Mouse (Mus musculus): ENCODE data around the gene Vat1l. TPM values are rescaled to one million over a fixed set of nuclear protein-coding genes. Genes with fewer than 3 reads are reported as not detected.

Vat1l gene
- polyA plus RNA-seq, 1 experiment = 0.86 TPM

- DNase-seq (ENCODE audit: low read depth) = no peak
Observed at GRCm38 (mm10) chr8:114295749-114296067, 90.3 kb downstream of the Vat1l start.

GRCm38 (mm10) chr8:114298253-114298652, 92.8 kb downstream of the Vat1l start:
- no peak for DNase-seq (ENCODE audit: low read depth)

DNA sequence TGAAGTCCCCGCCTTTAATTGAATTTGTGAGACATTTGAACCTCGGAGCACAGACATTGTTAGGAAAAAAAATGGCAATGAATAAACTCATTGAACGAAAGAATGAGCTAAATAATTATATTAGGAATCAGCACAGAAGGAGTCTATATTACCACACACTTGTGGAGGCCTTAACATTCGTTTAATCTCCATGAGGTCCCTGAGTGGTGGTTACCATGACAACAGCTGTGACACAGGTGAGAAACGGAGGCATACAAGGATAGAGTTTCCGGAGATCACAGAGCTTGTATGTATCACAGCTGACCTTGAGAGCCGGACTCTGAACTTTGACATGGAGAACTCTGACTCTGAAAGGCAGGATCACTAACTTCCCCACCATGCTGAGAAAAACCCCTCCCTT, 94.7 kb downstream of the Vat1l start:
- DNase-seq (ENCODE audit: low read depth) = no peak

DNA sequence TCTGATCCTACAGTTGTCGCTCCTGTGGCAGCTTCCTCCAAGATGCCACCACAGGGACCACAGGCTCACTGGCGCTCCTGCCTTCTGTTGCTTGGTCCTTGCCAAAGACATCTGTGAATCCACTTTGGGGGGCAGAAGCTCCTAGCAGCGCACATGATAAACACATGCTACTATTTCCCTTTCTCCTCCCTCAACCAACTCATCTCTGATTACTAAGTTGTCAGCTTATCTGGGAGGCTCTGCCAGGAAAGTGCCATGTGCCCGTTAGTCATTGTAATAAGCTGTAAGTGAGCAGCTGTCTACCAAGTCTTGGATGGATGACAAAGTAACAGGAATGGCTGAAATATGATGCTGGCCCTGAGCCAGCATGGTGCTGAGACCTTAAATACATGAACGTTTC, 100.9 kb downstream of the Vat1l start:
- no peak for DNase-seq (ENCODE audit: low read depth)

DNA sequence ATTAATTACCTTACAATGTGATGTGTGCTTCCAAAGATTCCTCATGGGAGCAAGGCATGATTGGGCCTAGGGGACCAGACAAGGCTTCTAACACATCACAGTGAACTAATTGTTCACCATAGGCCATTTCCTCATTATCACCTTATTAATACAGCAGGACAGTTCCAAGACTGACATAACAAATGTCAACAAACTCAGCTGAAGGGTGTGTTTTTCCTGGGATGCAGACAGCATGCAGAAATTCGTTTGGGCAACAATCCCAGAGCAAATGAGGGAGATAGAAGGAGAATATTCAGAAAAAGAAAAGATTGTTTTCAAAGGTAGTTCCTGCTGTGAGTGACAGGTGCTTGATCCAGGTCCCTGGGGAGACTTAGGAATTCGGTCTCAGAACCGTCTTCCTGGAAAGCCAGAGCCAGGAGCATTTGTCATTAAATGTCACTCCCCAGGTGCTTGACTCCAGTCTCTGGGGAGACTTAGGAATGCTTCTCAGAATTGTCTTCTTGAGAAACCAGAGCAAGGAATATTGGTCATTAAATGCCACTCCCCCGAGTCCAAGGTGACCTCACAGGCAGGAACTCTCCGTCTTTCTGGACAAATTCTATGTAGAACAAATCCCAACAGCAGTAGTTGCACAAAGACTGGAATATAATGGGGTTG, 109.4 kb downstream of the Vat1l start:
- DNase-seq (ENCODE audit: low read depth) = no peak

DNA sequence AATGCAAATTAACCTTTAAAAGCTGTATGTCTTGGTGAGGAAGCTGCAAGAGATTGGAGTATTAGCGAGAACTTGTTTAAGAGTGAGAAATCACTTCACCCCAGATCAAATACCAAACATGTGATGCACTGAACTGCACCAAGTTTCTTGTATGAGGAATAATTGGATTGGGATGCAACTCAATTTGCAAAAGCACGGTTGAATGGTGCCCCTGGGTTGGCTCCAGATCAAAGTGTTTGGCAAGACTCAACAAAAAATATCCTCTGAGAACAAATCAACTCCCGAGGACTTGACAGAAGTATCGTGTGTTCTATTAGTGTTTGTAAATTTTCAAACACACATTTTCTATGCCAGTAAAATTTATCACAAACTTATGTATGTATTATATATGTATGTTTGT, 112.7 kb downstream of the Vat1l start:
- no peak for DNase-seq (ENCODE audit: low read depth)

DNA sequence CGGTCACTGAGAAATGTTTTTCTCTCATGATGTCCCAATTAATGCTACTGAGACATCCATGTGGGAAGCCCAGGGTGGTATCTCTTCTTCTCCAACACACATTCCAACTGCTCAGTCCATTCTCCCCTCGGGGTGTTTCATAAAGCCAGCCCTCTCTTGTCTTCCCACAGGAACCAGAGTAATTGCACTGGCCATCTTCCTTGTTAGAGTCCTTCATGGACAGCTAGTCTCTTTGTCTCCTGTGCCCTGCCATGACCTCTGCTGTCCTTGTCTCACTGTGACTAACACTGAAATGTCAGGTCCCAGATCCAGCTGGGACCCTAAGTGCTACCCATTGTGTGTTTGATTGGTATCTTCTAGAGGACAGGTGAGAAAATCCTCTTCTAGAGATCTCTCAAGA, 116.7 kb downstream of the Vat1l start:
- DNase-seq (ENCODE audit: low read depth) = no peak

- DNase-seq (ENCODE audit: low read depth) = no peak
Observed at GRCm38 (mm10) chr8:114331928-114332327, 126.5 kb downstream of the Vat1l start.

DNA sequence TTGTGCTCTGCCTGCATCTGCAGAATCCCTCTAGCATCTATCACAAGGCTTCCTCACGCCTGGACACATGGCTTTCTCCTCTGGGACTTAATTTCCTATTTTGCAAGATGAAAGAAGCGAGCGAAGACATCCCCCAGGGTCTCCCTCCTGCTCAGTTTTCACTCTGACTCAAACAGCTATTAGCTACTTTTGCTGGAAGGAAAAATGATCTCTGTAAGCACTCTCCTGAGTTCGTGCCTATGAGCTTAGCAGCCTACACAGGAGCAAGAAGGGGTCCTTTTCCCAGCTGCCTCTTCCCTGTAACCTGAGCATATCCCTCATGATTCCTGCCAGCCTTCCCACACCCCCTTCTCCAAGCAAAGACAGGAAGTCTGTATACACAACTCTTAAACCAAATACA, 127.5 kb downstream of the Vat1l start:
- DNase-seq (ENCODE audit: low read depth) = no peak

GRCm38 (mm10) chr8:114335721-114336120, 130.3 kb downstream of the Vat1l start:
- no peak for DNase-seq (ENCODE audit: low read depth)

DNA sequence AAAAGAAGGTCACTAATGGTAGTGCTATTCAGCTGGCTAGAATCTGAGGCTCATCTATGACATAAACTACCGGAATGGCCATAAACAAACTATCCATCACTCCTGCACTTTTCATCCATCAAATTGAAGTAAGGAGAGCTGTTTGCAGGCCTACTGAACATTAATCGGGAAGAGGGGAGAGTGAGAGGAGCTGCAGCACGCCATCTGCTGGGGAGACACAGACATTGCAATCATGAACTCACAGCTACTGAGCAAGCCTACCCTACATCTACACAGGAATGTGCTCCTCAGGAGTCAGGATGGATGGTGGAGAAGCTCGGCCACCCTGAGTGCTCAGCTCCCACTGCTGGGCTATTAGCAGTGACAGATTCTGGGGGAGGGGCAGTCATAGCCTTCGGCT, 136.9 kb downstream of the Vat1l start:
- DNase-seq (ENCODE audit: low read depth) = no peak

GRCm38 (mm10) chr8:114344789-114345188, 139.4 kb downstream of the Vat1l start:
- DNase-seq (ENCODE audit: low read depth) = no peak

DNA sequence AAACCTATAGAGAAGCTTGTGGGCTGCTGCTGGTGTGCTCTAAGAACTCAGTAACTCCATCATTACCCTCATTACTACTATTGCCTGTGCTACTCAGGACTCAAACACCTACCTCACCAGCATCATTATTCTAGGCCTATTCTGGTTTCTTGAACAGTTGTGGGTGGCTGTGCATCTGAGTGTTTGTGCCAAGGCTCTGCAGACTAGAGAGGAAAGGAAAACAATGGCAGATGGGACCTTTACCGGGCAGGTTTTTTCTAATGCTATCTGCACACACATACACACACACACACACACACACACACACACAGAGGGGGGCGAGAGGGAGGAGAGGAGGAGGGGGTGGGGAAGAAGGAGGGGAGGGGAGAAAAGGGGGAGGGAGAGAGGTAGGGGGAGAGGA, 140.6 kb downstream of the Vat1l start:
- DNase-seq (ENCODE audit: low read depth) = no peak

DNA sequence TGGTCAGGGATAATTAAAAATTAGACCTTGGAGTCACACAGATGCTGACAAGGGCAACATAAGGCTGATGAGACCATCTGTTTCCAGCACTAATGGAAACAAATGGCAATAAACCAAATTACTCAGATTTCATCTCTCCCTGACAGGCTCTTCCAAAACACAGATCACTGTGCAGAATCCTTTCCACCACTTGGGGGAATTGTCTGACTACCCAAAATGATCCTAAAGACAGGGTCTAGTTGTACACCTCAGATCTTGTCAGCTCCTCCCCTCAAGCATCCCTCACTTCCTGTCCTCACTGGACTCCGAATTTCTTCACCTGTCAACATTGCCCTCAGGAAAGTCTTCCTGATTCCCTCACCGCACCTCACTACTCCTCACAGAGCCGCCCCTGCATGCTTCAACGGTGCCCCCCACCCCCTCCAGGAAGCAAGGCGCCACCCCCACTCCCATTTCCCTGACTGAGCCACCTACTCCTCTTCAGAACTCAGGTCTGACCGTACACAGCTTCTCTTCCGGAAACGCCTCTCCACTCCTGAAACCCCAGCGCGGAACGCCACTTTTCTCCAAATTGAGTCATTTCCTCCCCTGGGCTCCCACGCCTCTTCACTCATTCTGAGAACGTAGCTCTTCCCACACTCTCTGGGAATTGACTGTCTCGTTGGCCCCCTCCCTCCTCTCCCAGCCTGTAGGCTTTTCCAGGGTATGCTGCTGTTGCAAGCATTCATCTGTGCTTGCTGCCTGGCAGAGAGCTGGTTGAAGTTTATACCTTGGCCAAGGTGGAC, 146.4 kb downstream of the Vat1l start:
- DNase-seq (ENCODE audit: low read depth) = no peak

DNA sequence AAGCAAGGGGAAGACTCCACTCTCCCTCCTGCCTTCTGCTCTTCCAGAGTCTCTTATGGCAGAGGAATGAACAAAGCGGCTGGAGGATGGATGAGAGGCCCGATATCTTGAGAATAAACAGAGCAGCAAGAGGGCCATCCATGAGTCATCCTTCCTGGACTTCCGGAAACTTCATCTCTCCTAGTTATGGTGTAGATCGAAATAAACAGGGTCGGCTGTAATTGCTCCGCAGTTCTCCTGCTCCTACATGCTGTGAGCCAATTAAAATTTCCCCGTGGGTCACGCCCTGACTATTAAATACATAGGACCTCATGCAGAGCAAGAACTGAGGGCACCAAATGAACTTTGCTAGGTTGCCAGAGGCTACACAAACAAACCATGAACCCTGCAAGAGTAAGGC, 155.1 kb downstream of the Vat1l start:
- no peak for DNase-seq (ENCODE audit: low read depth)

DNA sequence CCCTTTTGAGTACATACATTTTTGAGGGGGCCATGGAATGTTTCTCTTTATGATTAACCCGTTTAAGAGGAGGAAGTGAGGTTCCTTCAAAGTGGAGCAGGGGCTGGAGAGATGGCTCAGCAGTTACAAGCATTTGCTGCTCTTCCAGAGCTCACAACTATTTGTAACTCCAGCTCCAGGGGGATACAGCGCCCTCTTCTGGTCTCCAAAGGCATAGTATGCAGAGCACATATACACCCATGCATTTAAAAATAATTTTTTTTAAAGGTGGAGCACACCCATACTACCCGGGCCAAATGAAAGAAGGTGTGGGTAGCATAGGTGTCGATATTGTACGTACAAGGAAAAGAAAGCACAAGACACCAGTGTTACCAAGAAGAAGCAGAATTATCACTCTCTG, 157.8 kb downstream of the Vat1l start:
- no peak for DNase-seq (ENCODE audit: low read depth)

GRCm38 (mm10) chr8:114363656-114364055, 158.2 kb downstream of the Vat1l start:
- no peak for DNase-seq (ENCODE audit: low read depth)

- DNase-seq (ENCODE audit: low read depth) = no peak
Observed at GRCm38 (mm10) chr8:114369038-114369976, 163.9 kb downstream of the Vat1l start.

DNA sequence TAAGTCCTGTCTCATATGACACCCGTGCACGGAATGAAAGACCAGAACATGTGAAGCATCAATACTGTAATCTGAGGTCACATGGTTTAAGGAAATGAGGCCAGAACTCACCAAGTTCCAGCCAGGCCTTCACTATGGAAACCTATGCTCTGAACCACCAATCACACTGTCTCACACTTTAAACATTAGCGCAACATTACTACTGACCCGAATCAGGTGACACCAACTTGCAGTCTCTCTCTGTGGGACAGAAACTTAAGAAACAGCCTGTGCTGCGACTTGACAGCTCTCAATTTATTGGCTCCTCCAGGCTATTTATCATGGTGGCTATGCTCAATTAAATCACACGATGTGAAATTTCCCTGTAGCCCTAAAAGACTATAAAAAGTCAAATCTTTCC, 169.0 kb downstream of the Vat1l start:
- DNase-seq (ENCODE audit: low read depth) = no peak

- no peak for DNase-seq (ENCODE audit: low read depth)
Observed at GRCm38 (mm10) chr8:114384189-114384588, 178.8 kb downstream of the Vat1l start.

DNA sequence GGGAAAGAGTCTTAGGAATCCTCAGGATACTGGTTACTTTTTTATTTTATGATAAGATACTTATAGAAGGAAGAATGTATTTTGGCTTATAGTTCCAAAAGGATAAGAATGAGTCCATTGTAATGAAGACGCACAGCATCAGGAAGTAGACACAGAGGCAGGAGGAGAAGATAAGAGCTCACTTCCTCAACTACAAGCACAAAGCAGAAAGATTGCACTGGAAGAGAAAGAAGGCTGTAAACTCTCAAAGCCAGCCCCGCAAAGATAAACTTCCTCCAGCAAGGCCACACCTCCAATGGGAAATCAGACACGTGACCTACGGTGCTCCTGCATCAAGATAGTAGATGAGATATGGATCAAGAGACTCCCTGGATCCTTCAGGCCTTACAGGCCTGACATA, 182.1 kb downstream of the Vat1l start:
- DNase-seq (ENCODE audit: low read depth) = no peak

DNA sequence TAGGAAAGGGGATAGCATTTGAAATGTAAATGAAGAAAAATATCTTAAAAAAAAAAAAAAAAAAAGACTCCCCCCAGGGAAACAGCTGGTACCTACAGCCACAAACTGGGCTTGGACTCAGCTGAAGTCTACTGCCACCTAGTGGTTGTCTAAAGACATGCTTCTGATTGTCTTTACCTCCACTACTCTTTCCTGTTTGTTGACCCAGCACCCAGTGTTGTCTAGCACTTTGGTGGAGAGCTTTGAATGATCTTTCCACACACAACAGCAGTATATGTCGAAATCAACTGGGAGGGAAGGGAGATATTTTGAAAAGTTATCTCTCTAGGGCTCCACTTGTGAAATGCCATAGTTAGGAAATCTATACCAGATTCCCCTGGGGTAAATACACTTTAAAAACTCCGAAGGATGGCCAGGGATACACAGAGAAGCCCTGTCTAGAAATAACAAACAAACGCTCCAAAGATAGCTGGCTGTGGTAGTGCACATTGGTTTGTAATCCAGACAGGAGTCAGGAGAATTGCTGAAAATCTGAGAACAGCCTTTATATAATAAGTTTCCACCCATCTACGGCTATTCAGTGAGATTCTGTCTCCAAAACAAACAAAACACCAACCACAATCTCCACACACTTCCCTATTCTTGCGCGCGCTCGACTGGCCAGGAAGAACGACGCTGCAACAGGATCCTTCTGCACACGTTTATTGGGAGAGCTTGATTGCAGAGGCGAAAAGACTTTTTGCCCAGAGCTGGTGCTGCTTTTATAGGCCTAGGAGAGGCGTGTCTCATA, 185.2 kb downstream of the Vat1l start:
- peak; percentile 46 for DNase-seq (ENCODE audit: low read depth)
